Mouse (Mus musculus) CH12.LX (cell line): ENCODE data around the gene Rnf181.
A peak's percentile ranks its signal among the peaks of the same experiment; 100 is the strongest.

Experiments
- CTCF ChIP-seq, 2 experiments: IDR thresholded peaks in 1 of 2; conservative IDR thresholded peaks in 1 of 2; 2 replicates each; pipeline ENCODE4 v1.5.1; 2011 to 2012; ENCODE audit warnings: low read depth in 2 of 2, low read length in 2 of 2, improper control_type of control experiment in 1 of 2, inconsistent platforms in 1 of 2, mild to moderate bottlenecking in 1 of 2, moderate library complexity in 1 of 2
- ELF1 ChIP-seq: IDR thresholded peaks from 2 replicates; pipeline ENCODE4 v1.6.1; 2014; ENCODE audit warnings: low read depth, mild to moderate bottlenecking, inconsistent platforms, low read length, improper control_type of control experiment
- ETS1 ChIP-seq: conservative IDR thresholded peaks from 2 replicates; pipeline ENCODE4 v1.6.1; 2012; ENCODE audit warnings: low read depth, mild to moderate bottlenecking, inconsistent platforms, low read length, improper control_type of control experiment, moderate library complexity
- MAX ChIP-seq: IDR thresholded peaks from 2 replicates; pipeline ENCODE4 v1.6.1; 2011; ENCODE audit warnings: low read length, improper control_type of control experiment
- PAX5 ChIP-seq: IDR thresholded peaks from 2 replicates; pipeline ENCODE4 v1.6.1; 2012; ENCODE audit warnings: low read length, inconsistent platforms, mixed read lengths
- TBP ChIP-seq: conservative IDR thresholded peaks from 2 replicates; pipeline ENCODE4 v1.6.1; 2011; ENCODE audit warnings: low read depth, low read length, improper control_type of control experiment

DNA sequence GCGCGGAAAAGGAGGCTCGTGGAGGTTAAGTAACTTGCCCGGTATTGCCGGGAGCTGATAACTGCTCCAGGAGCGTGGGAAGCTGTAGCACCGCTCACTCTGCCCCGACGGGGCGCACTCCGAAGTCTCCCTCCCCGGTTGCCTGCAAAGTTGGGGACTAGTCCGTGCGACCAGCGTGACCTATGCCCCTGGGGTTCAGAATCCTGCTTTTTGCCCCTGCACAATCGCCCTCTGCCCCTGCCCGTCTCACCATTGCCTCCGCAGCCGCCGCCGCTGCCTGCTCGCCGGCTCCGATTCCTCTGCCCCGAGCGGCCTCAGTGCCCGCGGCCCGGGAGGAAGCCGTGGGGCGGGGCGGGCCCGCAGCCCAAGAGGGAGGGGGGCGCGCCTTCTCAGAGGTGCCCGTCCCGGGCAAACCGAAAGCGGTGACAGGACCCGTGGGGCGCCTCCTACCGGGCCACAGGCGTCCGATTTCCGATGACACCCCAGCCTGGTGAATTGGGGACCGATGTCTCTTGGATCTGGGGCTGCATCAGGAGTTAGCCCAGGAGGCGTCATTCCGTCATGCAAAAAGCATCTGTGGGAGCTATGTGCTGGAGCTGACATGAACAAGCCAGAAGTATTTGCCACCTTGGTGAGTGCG lies 13.5 kb upstream of the Rnf181 start, which contains the start of gene Vamp5:
- TF ChIP-seq ETS1, result no peak
- no peak for TF ChIP-seq TBP
- TF ChIP-seq MAX, result no peak
- TF ChIP-seq PAX5, result no peak
- TF ChIP-seq ELF1, result no peak
- peak in 1 of 2 experiments; percentile 64; a peak in 2 of 4 replicates for TF ChIP-seq CTCF (conservative IDR thresholded peaks at IDR 0.05 in 1 of 2, IDR thresholded peaks at IDR 0.05 in 1 of 2; ENCODE audit: low read depth in 2 of 2, low read length in 2 of 2)
